Mouse (Mus musculus) midbrain, embryonic 10.5 days (tissue): Measurements from ENCODE around the gene Wnt1. TPM values are rescaled to one million over a fixed set of nuclear protein-coding genes. Genes with fewer than 3 reads are reported as not detected.
"Not testable (repeated sequence)": the region's sequence is repeated elsewhere in the genome, so short reads cannot be mapped to it uniquely, and the experiment has no call there.

Experiments used
- DNase-seq: peaks from one replicate; pipeline ENCODE4 v3.0.0-alpha.2; 2017; ENCODE audit warnings: low spot score
- H3K27ac ChIP-seq: fragments of 300-500 bp; sonication (generic); replicated peaks from 2 replicates; pipeline ENCODE4 v1.5.1; 2016; ENCODE audit warnings: mild to moderate bottlenecking
- H3K27me3 ChIP-seq: fragments of 300-500 bp; sonication (generic); 2 replicates; pipeline ENCODE4 v1.6.1; 2016; ENCODE audit warnings: low read depth, mild to moderate bottlenecking; ENCODE audit not compliant: poor library complexity, severe bottlenecking
- H3K36me3 ChIP-seq: fragments of 300-500 bp; sonication (generic); 2 replicates; pipeline ENCODE4 v1.6.1; 2016; ENCODE audit warnings: mild to moderate bottlenecking, moderate library complexity
- H3K4me1 ChIP-seq: fragments of 300-500 bp; sonication (generic); 2 replicates; pipeline ENCODE4 v1.6.1; 2016
- H3K4me3 ChIP-seq: fragments of 300-500 bp; sonication (generic); 2 replicates; pipeline ENCODE4 v1.5.1; 2016; ENCODE audit warnings: mild to moderate bottlenecking, moderate library complexity
- H3K9me3 ChIP-seq: fragments of 300-500 bp; sonication (generic); replicated peaks from 2 replicates; pipeline ENCODE4 v1.6.1; 2016; ENCODE audit warnings: mild to moderate bottlenecking
- WGBS: fragments of 180-500 bp; shearing (Covaris S2); methylation state at CpG from one replicate; pipeline ENCODE4 v1.1.7; 2016; 5-methylcytosine and 5-hydroxymethylcytosine counted together
- polyA plus RNA-seq: library from polyadenylated mRNA; unstranded; fragments of >200 nt; fragmentation: Nextera tagmentation; extraction: Ambion mirVana; gene quantifications from 2 replicates; pipeline ENCODE4 v1.2.1, GENCODE M21; 2016

Gene Wnt1
- 22.0 and 24.0 TPM in 2 replicates for polyA plus RNA-seq

- peak within 1 kb of the TSS; percentile 47 for H3K4me3 ChIP-seq
- H3K27ac ChIP-seq, result peak within 1 kb of the TSS; percentile 77
- H3K9me3 ChIP-seq, result no peaks in the 10 kb centered on the region
- peaks cover 54% of the 10 kb centered on the region for H3K4me1 ChIP-seq
- under 1% methylated on average over 51 of the region's 51 CpGs for WGBS
- peak; percentile 72 for DNase-seq
- no peaks in the 10 kb centered on the region for H3K36me3 ChIP-seq
- H3K27me3 ChIP-seq, result peaks cover 99% of the 10 kb centered on the region
Measured at GRCm38 (mm10) chr15:98789661-98790535, at the start of gene Wnt1. Gene Wnt1 (plus strand): TSS chr15:98789857.

DNA sequence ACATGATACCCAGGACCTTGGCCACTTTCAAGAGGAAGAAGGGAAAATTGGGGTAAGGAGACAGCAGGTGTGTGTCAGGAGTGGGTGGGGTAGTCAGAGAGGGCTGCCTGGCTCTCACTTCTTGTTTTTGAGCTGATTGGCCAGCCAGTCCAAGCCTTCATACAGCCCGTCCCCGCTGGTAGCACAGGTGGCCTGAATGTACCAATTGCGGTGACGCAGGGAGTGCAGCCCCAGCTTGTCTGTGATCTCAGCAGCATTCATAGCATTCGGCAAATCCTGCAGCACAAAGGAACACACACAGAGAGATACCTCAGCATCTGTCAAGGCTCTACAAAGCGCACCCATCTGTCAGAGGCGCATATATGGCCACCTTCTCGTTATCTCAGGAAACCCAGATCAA is 49.4 kb upstream of the Wnt1 start:
- Histone ChIP-seq H3K27me3 (no peaks in the 10 kb centered on the region), H3K27ac (no peak overlapping the region), H3K9me3 (no peaks in the 10 kb centered on the region), H3K36me3 (peaks cover 98% of the 10 kb centered on the region), H3K4me3 (no peak overlapping the region), H3K4me1 (peaks cover 3% of the 10 kb centered on the region; the same call in 1 of the 2 replicates)
- no peak for DNase-seq
- WGBS, result 91% methylated on average over 8 of the region's 8 CpGs

GRCm38 (mm10) chr15:98742766-98743428 is 46.8 kb upstream of the Wnt1 start:
- peaks cover 3% of the 10 kb centered on the region; the same call in 1 of the 2 replicates for H3K4me1 ChIP-seq
- no peak for DNase-seq
- no peaks in the 10 kb centered on the region for H3K27me3 ChIP-seq
- no peak overlapping the region for H3K27ac ChIP-seq
- H3K9me3 ChIP-seq, result no peaks in the 10 kb centered on the region
- peaks cover 73% of the 10 kb centered on the region for H3K36me3 ChIP-seq
- H3K4me3 ChIP-seq, result no peak overlapping the region
- 89% methylated on average over 8 of the region's 8 CpGs for WGBS

DNA sequence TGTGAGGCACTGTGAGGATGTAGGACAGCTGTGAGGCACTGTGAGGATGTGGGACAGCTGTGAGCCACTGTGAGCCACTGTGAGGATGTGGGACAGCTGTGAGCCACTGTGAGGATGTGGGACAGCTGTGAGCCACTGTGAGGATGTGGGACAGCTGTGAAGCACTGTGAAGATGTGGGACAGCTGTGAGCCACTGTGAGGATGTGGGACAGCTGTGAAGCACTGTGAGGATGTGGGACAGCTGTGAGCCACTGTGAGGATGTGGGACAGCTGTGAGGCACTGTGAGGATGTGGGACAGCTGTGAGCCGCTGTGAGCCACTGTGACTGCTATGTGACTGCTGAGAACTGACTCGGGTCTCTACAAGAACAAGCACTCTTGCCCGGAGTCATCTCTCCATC is 45.8 kb upstream of the Wnt1 start:
- H3K4me1 ChIP-seq, H3K27me3 ChIP-seq, H3K27ac ChIP-seq, DNase-seq, H3K9me3 ChIP-seq, H3K4me3 ChIP-seq: not testable (repeated sequence)
- H3K36me3 ChIP-seq, result peaks cover 63% of the 10 kb centered on the region
- 89% methylated on average over 3 of the region's 3 CpGs for WGBS

GRCm38 (mm10) chr15:98746344-98746965 is 43.2 kb upstream of the Wnt1 start:
- no peaks in the 10 kb centered on the region for H3K27me3 ChIP-seq
- peaks cover 54% of the 10 kb centered on the region for H3K36me3 ChIP-seq
- H3K9me3 ChIP-seq, result no peaks in the 10 kb centered on the region
- WGBS, result 90% methylated on average over 10 of the region's 10 CpGs
- H3K27ac ChIP-seq, result no peak overlapping the region
- no peak for DNase-seq
- no peaks in the 10 kb centered on the region for H3K4me1 ChIP-seq
- no peak overlapping the region for H3K4me3 ChIP-seq

DNA sequence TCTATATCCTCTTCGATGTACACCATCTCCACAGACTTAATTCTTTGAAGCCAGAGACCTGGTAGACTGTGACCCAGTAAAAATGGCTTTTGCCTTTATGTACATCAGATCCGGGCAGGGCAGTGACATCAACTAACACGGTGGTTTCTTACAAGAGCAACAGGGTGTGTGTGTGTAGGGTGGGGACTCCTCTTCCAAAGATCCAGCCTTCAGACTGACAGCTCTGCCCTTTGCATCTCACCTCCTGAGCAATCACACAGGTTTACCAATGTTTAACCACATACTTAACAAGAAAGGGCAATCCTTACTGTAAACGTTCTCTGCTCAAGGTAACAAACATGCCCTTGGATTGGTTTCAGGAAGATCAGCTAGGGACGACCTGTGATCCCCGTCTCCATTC is 42.4 kb upstream of the Wnt1 start:
- no peaks in the 10 kb centered on the region for H3K9me3 ChIP-seq
- DNase-seq, result no peak
- 91% methylated on average over 6 of the region's 6 CpGs for WGBS
- H3K4me1 ChIP-seq, result no peaks in the 10 kb centered on the region
- no peaks in the 10 kb centered on the region for H3K27me3 ChIP-seq
- peaks cover 48% of the 10 kb centered on the region for H3K36me3 ChIP-seq
- no peak overlapping the region for H3K4me3 ChIP-seq
- no peak overlapping the region for H3K27ac ChIP-seq

DNA sequence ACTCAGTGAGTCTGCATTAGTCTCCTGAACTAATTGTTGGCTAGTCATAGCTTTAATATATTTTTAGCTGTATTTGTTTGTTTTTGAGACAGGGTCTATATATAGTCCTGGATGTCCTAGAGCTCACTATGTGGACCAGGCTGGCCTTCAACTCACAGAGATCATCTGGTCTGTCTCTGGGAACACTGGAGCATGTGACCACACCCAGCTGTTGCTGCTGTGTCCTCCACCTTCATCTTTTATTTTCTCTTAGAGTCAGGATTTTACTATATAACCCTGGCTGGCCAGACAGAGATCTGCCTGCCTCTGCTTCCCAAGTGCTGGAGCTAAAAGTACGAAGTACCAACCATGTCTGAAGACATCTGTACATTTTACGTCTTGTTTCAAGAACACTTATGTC is 40.6 kb upstream of the Wnt1 start:
- Histone ChIP-seq H3K9me3 (no peaks in the 10 kb centered on the region), H3K36me3 (peaks cover 39% of the 10 kb centered on the region), H3K27me3 (no peaks in the 10 kb centered on the region), H3K4me1 (peaks cover 7% of the 10 kb centered on the region), H3K27ac (no peak overlapping the region), H3K4me3 (no peak overlapping the region)
- no peak for DNase-seq
- WGBS, result 97% methylated on average over 2 of the region's 2 CpGs

GRCm38 (mm10) chr15:98753021-98753423 is 36.6 kb upstream of the Wnt1 start:
- 81% methylated on average over 8 of the region's 8 CpGs for WGBS
- DNase-seq, result no peak
- Histone ChIP-seq H3K27ac (no peak overlapping the region), H3K4me1 (peaks cover 11% of the 10 kb centered on the region), H3K4me3 (no peak overlapping the region), H3K9me3 (no peaks in the 10 kb centered on the region), H3K36me3 (peaks cover 56% of the 10 kb centered on the region), H3K27me3 (no peaks in the 10 kb centered on the region)

DNA sequence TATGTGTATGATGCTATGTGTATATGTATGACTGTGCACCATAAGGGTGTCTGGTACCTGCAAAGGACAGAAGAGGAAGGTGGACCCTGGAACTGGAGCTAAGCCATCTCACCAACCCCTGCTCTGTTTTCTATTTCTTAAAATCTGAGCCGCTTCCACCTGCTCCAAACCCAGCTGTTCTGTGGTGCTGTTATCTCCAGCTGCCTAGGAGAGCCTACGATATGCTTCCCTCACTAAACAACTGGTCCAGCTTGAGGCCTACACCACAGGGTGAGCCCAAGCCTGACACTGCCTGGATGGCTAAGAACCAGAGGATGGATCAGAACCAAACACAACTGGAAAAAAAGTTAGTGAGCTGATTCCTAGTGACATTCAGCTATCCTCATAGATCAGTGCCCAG is 35.5 kb upstream of the Wnt1 start:
- Histone ChIP-seq H3K4me3 (no peak overlapping the region), H3K27me3 (no peaks in the 10 kb centered on the region), H3K4me1 (peaks cover 11% of the 10 kb centered on the region), H3K27ac (no peak overlapping the region), H3K9me3 (no peaks in the 10 kb centered on the region), H3K36me3 (peaks cover 67% of the 10 kb centered on the region)
- 97% methylated on average over 2 of the region's 2 CpGs for WGBS
- DNase-seq, result no peak

DNA sequence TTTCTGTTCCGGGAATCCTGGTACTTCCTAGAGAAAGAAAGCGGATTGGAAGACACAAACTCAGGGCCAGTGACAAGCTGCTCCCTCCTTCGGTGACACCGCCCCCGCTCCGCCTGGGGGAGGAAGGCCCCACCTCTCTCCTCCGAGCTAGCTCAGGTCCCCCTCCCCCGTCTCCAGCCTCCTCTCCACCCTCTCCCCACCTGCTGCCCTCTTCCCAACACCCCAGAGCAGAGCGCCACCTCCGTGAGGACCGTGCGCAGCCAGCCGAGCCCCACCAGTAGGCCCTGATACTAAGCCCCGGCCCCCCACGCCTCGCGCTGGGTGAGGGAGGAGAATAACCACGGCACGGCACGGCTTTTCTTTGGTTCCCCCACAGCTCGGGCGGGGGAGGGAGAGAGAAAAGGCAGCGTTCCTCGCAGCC is 27.4 kb upstream of the Wnt1 start:
- peak; percentile 80 for DNase-seq
- Histone ChIP-seq H3K36me3 (peaks cover 40% of the 10 kb centered on the region), H3K4me3 (peak overlapping the region; percentile 98), H3K9me3 (no peaks in the 10 kb centered on the region), H3K27ac (peak overlapping the region; percentile 95), H3K4me1 (peaks cover 27% of the 10 kb centered on the region), H3K27me3 (peaks cover 33% of the 10 kb centered on the region)
- 2% methylated on average over 23 of the region's 24 CpGs for WGBS

DNA sequence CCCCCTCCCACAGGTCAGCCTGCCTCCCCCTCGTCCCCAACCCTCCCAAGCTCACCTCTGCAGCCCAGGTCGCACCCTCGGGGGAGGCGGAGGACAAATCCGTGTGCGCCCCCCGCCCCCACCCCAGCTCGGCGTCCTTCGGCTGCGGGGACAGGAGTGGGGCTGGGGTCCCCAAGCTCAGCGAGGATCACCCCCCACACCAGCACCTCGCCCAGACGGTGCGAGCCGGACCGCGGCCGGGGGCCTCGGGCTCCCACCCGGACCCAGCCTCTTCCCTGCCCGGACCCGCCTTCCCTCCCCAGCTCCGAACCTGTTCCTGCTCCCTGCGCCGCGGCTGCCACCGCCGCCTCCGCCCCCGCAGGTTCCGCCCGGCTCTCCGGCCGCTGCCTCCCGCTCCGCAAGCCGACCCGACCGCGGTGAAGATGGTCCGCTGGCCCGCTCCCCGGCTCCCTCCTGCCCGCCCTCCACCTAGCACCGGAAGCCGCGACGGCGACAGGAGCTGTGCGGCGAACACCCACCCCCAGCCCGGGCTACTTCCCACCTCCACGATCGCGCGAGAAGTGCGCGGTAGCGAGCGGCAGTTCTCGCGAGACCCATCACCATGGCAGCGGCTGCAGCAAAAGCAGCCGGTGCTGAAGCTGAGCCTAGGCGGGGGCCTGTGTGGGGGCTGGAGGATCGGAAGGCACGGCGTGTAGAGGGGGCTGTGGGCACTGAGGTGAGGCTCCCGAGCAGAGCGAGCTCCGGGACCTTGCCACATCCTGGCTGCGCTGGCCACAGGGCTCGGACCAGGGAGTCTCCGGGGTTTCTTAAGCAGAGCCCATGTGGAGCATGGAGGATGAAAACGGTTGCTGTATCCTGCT is 26.8 kb upstream of the Wnt1 start, which contains the start of gene Arf3:
Gene Arf3 (minus strand): TSS at position 545 of the 860 bp plus-strand sequence.
- Histone ChIP-seq H3K9me3 (no peaks in the 10 kb centered on the region), H3K27ac (peak within 1 kb of the TSS; percentile 95), H3K4me1 (peaks cover 29% of the 10 kb centered on the region), H3K36me3 (peaks cover 36% of the 10 kb centered on the region), H3K27me3 (peaks cover 35% of the 10 kb centered on the region), H3K4me3 (peak within 1 kb of the TSS; percentile 98)
- DNase-seq, result peak; percentile 97
- WGBS, result under 1% methylated on average over 76 of the region's 76 CpGs

DNA sequence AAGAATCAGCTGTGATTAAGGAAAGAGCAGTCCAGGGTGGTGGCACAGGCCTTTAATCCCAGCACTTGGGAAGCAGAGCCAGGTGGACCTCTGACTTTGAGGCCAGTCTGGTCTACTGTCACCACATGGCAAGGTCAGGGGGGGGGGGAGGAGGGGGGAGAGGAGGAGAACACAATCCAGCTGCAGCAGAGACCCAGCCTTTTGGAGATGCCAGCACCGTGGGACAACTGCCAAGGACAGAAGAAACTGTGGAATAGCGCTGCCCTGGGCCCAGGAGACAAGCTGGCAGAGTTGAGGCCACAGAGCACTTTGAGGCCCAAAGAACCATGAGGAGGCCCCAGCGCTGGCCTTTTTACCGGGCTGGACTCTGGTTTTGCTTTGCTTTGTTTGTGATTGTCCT is 23.7 kb upstream of the Wnt1 start:
- no peak for DNase-seq
- 74% methylated on average over 4 of the region's 4 CpGs for WGBS
- Histone ChIP-seq H3K27me3 (peaks cover 65% of the 10 kb centered on the region), H3K36me3 (peaks cover 6% of the 10 kb centered on the region), H3K4me3 (no peak overlapping the region; the same call in 1 of the 2 replicates), H3K9me3 (no peaks in the 10 kb centered on the region), H3K4me1 (peaks cover 36% of the 10 kb centered on the region), H3K27ac (no peak overlapping the region)
